Mouse (Mus musculus) hindbrain, embryonic 11.5 days (tissue): Measurements from ENCODE around the gene Myh7. TPM values are rescaled to one million over a fixed set of nuclear protein-coding genes. Genes with fewer than 3 reads are reported as not detected.

Experiments used
- ATAC-seq: fragments of 200-750 bp; cut with Nextera tagmentation; 2 replicates; pipeline ENCODE4 v1.8.0; 2017; ENCODE audit warnings: mild to moderate bottlenecking, moderate TSS enrichment, moderate library complexity; ENCODE audit not compliant: low FRiP score
- DNase-seq: peaks from one replicate; pipeline ENCODE4 v3.0.0-alpha.2; 2015; ENCODE audit warnings: low spot score
- H3K27ac ChIP-seq: fragments of 300-500 bp; sonication (generic); 2 replicates; pipeline ENCODE4 v1.5.1; 2014; ENCODE audit warnings: mild to moderate bottlenecking, low read depth, low read length
- H3K27me3 ChIP-seq: fragments of 300-500 bp; sonication (generic); 2 replicates; pipeline ENCODE4 v1.6.1; 2014; ENCODE audit warnings: mild to moderate bottlenecking, low read length, moderate library complexity, mixed read lengths; ENCODE audit not compliant: control insufficient read depth, insufficient read depth
- H3K36me3 ChIP-seq: fragments of 300-500 bp; sonication (generic); 2 replicates; pipeline ENCODE4 v1.6.1; 2014; ENCODE audit warnings: mild to moderate bottlenecking, low read length, moderate library complexity, mixed read lengths; ENCODE audit not compliant: control insufficient read depth, insufficient read depth
- H3K4me1 ChIP-seq: fragments of 300-500 bp; sonication (generic); replicated peaks from 2 replicates; pipeline ENCODE4 v1.6.1; 2014; ENCODE audit warnings: low read length, mixed read lengths; ENCODE audit not compliant: control insufficient read depth, insufficient read depth
- H3K4me2 ChIP-seq: fragments of 300-500 bp; sonication (generic); replicated peaks from 2 replicates; pipeline ENCODE4 v1.6.1; 2014; ENCODE audit warnings: mild to moderate bottlenecking, low read depth, low read length
- H3K4me3 ChIP-seq: fragments of 300-500 bp; sonication (generic); 2 replicates; pipeline ENCODE4 v1.5.1; 2014; ENCODE audit warnings: low read depth, low read length
- H3K9ac ChIP-seq: fragments of 300-500 bp; sonication (generic); 2 replicates; pipeline ENCODE4 v1.6.1; 2014; ENCODE audit warnings: low read depth, low read length
- H3K9me3 ChIP-seq: fragments of 300-500 bp; sonication (generic); 2 replicates; pipeline ENCODE4 v1.6.1; 2016; ENCODE audit warnings: low read length; ENCODE audit not compliant: control insufficient read depth
- WGBS: fragments of 180-500 bp; shearing (Covaris S2); extraction: QIAGEN DNeasy Blood & Tissue Kit; methylation state at CpG from one replicate; pipeline ENCODE4 v1.1.7; 2014; 5-methylcytosine and 5-hydroxymethylcytosine counted together
- polyA plus RNA-seq: library from polyadenylated mRNA; unstranded; fragments of >200 nt; fragmentation: Nextera tagmentation; extraction: Ambion mirVana; gene quantifications from 2 replicates; pipeline ENCODE4 v1.2.1, GENCODE M21; 2014

The Myh7 gene
- polyA plus RNA-seq, 1 experiment from 2014 or later, result 1.8 TPM

- peaks cover 3% of the 10 kb centered on the region; the same call in 1 of the 2 replicates for H3K4me1 ChIP-seq
- no peaks in the 10 kb centered on the region for H3K9me3 ChIP-seq
- H3K27me3 ChIP-seq, result no peaks in the 10 kb centered on the region
- H3K27ac ChIP-seq, result no peak overlapping the region
- ATAC-seq (no peak), DNase-seq (no peak)
- WGBS, result 77% methylated on average over 15 of the region's 15 CpGs
- no peak overlapping the region for H3K4me3 ChIP-seq
- H3K36me3 ChIP-seq, result no peaks in the 10 kb centered on the region
- H3K9ac ChIP-seq, result no peak overlapping the region
- no peak overlapping the region for H3K4me2 ChIP-seq
Observed at GRCm38 (mm10) chr14:54938431-54939219, 55.8 kb downstream of the Myh7 start.

- H3K27me3 ChIP-seq, result no peaks in the 10 kb centered on the region
- no peak overlapping the region for H3K4me3 ChIP-seq
- H3K9ac ChIP-seq, result no peak overlapping the region
- H3K27ac ChIP-seq, result no peak overlapping the region
- 95% methylated on average over 16 of the region's 16 CpGs for WGBS
- no peak for DNase-seq
- H3K4me2 ChIP-seq, result no peak overlapping the region
- no peaks in the 10 kb centered on the region for H3K9me3 ChIP-seq
- H3K4me1 ChIP-seq, result peaks cover 5% of the 10 kb centered on the region; the same call in 1 of the 2 replicates
- ATAC-seq, result no peak
- H3K36me3 ChIP-seq, result no peaks in the 10 kb centered on the region
Observed at GRCm38 (mm10) chr14:54937361-54938182, 56.9 kb downstream of the Myh7 start.

GRCm38 (mm10) chr14:54936831-54937160, 57.6 kb downstream of the Myh7 start:
- H3K4me3 ChIP-seq, result no peak overlapping the region
- 72% methylated on average over 6 of the region's 6 CpGs for WGBS
- H3K9me3 ChIP-seq, result no peaks in the 10 kb centered on the region
- no peaks in the 10 kb centered on the region for H3K27me3 ChIP-seq
- no peak overlapping the region for H3K4me2 ChIP-seq
- no peak overlapping the region for H3K9ac ChIP-seq
- ATAC-seq (no peak), DNase-seq (no peak)
- no peak overlapping the region for H3K27ac ChIP-seq
- H3K4me1 ChIP-seq, result peaks cover 5% of the 10 kb centered on the region; the same call in 1 of the 2 replicates
- H3K36me3 ChIP-seq, result no peaks in the 10 kb centered on the region

GRCm38 (mm10) chr14:54935904-54936830, 58.3 kb downstream of the Myh7 start, which contains the start of gene Cmtm5:
Cmtm5 (plus strand) TSS chr14:54936261.
- no peaks in the 10 kb centered on the region for H3K36me3 ChIP-seq
- ATAC-seq (0 out of 2 replicates have a peak, but pooled peaks have one; percentile 38), DNase-seq (peak; percentile 16)
- H3K4me3 ChIP-seq, result no peak within 1 kb of the TSS
- peaks cover 5% of the 10 kb centered on the region; the same call in 1 of the 2 replicates for H3K4me1 ChIP-seq
- no peak within 1 kb of the TSS for H3K27ac ChIP-seq
- H3K4me2 ChIP-seq, result no peak within 1 kb of the TSS
- WGBS, result 34% methylated on average over 8 of the region's 8 CpGs
- H3K27me3 ChIP-seq, result no peaks in the 10 kb centered on the region
- no peaks in the 10 kb centered on the region for H3K9me3 ChIP-seq
- no peak within 1 kb of the TSS for H3K9ac ChIP-seq

- H3K9ac ChIP-seq, result no peak within 1 kb of the TSS
- H3K9me3 ChIP-seq, result no peaks in the 10 kb centered on the region
- H3K4me1 ChIP-seq, result peaks cover 5% of the 10 kb centered on the region; the same call in 1 of the 2 replicates
- H3K4me2 ChIP-seq, result no peak within 1 kb of the TSS
- H3K36me3 ChIP-seq, result no peaks in the 10 kb centered on the region
- 28% methylated on average over 6 of the region's 6 CpGs for WGBS
- H3K27ac ChIP-seq, result no peak within 1 kb of the TSS
- no peaks in the 10 kb centered on the region for H3K27me3 ChIP-seq
- DNase-seq (no peak), ATAC-seq (0 out of 2 replicates have a peak, but pooled peaks have one; percentile 15)
- H3K4me3 ChIP-seq, result no peak within 1 kb of the TSS
Observed at GRCm38 (mm10) chr14:54932645-54933150, 61.7 kb downstream of the Myh7 start, which contains the start of gene Il25. Il25 (plus strand) TSS chr14:54932695.

GRCm38 (mm10) chr14:54930431-54930830, 64.0 kb downstream of the Myh7 start:
- no peaks in the 10 kb centered on the region for H3K27me3 ChIP-seq
- peaks cover 9% of the 10 kb centered on the region for H3K4me1 ChIP-seq
- 13% methylated on average over 2 of the region's 2 CpGs for WGBS

GRCm38 (mm10) chr14:54929801-54930200, 64.6 kb downstream of the Myh7 start:
- H3K4me2 ChIP-seq, result no peak overlapping the region
- whole genome bisulfite sequencing, result 81% methylated on average over 5 of the region's 5 CpGs
- no peak overlapping the region for H3K27ac ChIP-seq

More at GRCm38 (mm10) chr14:54930431-54930830, 64.0 kb downstream of the Myh7 start:
- H3K4me3 ChIP-seq, result no peak overlapping the region
- H3K36me3 ChIP-seq, result no peaks in the 10 kb centered on the region
- ATAC-seq, result no peak
- H3K4me2 ChIP-seq, result no peak overlapping the region
- DNase-seq, result no peak
- no peak overlapping the region for H3K9ac ChIP-seq
- no peaks in the 10 kb centered on the region for H3K9me3 ChIP-seq
- H3K27ac ChIP-seq, result no peak overlapping the region

GRCm38 (mm10) chr14:54927296-54927695, 67.1 kb downstream of the Myh7 start:
- Histone ChIP-seq H3K4me3 (peak overlapping the region; percentile 53), H3K4me2 (peak overlapping the region; percentile 93), H3K9ac (peak overlapping the region; percentile 86), H3K27me3 (no peaks in the 10 kb centered on the region), H3K9me3 (no peaks in the 10 kb centered on the region), H3K27ac (peak overlapping the region; percentile 96), H3K36me3 (no peaks in the 10 kb centered on the region), H3K4me1 (peaks cover 7% of the 10 kb centered on the region)
- DNase-seq (no peak), ATAC-seq (no peak)
- WGBS, result 21% methylated on average over 7 of the region's 7 CpGs

More at GRCm38 (mm10) chr14:54929801-54930200, 64.6 kb downstream of the Myh7 start:
- DNase-seq (no peak), ATAC-seq (no peak)
- Histone ChIP-seq H3K36me3 (no peaks in the 10 kb centered on the region), H3K4me1 (peaks cover 10% of the 10 kb centered on the region), H3K4me3 (no peak overlapping the region), H3K9me3 (no peaks in the 10 kb centered on the region), H3K9ac (no peak overlapping the region), H3K27me3 (no peaks in the 10 kb centered on the region)
